Mouse (Mus musculus) kidney, postnatal 14 days (tissue): Measurements from ENCODE around the gene Dchs1.
A peak's percentile ranks its signal among the peaks of the same experiment; 100 is the strongest.

ENCODE experiments used
- DNase-seq: peaks from one replicate; pipeline ENCODE4 v3.0.0; 2022; ENCODE audit warnings: mixed read lengths

Gene Dchs1

DNA sequence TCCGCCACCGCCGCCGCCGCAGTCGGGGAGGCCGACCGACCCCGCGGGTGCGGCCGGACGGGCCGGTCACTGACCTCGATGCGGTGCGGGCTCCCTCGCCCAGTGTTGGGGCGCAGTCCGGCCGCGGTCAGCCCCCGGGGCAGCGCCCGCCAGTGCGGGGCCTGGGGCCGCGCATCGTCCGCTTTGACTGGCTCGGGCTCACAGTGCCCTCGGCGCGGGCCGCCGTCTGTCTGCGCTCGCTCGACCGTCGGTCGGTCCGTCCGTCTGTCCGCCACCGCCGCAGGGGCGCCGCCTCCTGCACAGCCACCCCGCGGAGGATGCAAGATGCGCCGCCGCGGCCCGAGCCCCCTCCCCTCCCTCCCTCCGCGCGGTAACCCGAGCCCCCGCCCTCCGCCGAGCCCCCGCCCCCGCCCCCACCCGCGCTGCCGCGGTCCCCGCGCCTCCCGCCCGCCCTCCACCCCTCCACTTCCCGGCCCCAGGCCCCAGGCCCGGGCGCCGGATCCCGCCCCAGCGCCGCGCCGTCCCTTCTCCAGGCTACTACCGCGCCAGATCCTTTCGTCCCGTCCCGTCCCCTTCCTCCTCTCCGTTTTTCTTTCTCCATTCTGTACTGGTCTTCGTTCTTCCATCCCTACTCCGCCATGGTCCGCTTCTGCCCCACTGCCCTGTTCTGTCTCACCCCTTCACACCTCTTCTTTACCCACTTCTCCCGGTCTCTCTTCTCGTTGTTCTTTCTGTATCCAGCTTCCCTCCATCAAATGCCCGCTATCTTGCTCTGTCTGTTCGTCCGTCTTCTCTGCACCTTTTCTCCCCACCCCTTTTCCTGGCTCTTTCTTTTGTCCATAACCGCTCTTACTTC is at the start of gene Dchs1:
Gene Dchs1 (minus strand): TSS at position 370 of the 856 bp plus-strand sequence.
- peak; percentile 60 for DNase-seq

DNA sequence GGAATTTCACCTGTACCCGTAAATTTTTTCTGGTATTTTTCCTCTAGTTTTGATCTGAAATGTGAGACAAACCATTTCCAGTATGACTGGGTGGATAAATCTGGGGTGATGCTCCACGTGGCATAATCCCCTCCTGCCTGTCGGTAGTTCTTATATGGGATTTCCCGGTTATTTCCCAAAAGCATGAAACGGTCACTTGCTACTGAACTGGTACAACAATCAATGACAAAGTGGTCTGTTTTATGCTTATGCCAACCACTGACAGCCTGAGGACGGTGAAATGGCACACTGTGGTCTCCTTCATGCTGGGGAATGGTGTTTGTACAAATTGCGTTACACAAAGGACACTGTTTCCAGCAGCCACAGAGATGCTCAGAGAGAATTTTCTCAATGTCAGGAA is 36.8 kb upstream of the Dchs1 start:
- no peak for DNase-seq

DNA sequence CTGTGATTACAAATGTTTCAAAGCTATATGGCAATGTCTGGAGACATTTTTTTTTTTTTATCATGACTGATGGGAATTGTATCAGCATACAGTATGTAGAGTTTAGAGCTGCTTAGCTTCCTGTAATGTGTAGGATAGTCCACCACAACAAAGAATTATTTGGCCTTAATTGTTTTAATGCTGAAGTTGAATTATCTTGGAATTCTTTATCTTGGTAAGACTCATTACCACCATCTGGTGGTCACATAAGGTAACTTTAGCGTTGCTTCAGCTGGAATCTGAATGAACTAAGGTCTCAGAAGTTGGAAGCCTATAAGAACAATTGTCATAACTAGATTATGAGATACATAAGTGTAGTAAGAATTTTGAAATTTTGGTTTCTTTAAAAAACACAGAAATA is 31.0 kb upstream of the Dchs1 start:
- DNase-seq: peak; percentile 20

DNA sequence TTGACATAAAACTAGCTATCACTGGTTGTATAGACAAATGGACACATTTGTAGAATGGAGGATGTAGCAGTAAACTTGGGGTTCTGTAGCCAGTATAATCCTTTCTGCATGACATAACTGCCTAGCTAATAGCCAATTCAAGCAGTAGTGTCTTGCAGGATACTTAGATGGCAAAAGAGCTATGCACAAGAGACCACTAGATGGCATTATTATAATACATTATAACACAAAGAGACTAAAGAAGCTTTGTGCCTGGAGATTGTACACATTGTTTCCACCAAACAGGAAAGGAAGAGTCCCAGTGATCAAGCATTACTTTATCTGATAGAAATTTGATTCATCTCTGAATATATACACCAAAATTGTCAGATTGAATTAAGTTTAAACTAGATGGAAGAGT is 29.3 kb upstream of the Dchs1 start:
- no peak for DNase-seq

DNA sequence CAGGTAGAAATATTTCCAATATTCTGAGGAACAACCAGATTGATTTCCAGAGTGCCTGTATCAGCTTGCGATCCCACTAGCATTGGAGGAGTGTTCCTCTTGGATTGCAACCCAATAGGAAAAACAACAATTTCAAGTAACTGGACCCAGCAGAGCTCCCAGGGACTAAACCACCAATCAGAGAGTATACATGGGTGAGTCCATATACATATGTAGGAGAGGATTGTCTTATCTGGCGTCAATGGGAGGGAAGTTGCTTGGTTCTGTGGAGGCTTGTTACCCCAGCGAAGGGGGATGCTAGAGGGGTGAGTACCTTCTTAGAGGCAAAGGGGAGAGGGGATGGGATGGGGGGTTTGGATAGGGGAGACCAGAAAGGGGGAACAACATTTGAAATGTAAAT is 25.9 kb upstream of the Dchs1 start:
- no peak for DNase-seq

DNA sequence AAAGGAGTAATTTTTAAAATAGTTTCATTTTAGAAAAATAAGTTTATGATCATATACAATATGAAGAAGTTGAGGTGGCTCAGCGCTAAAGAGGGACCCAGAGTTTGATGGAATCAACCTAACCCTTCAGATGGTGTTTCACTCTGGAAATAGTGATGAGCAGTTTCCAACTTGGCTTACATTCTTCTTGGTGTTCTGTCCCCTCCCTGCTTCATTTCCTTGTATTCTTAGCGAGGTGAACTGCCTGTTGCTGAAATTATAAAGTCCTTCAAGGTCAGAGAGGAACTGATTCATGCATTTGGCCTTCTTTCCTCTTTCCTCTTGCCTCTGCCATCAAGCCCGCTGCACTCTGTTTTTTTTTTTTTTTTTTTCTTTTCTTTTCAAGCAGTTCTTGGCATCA is 25.1 kb upstream of the Dchs1 start:
- DNase-seq: no peak

DNA sequence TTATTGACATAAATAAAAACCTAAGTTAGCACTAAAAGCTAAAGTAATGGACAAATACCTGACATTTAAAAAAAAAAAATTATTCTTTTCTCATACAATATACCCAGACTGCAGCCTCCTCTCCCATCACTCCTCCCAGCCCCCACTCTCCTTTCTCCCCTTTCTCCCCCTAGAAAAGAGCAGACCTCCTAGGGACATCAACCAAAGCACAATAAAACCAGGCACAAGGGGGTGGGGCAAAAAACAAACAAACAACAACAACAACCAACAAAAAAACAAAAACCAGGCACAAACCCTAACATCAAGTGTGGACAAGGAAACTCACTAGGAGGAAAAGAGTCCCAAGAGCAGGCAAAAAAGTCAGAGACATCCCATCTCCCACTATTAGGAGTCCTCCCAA is 24.1 kb upstream of the Dchs1 start:
- DNase-seq: no peak

DNA sequence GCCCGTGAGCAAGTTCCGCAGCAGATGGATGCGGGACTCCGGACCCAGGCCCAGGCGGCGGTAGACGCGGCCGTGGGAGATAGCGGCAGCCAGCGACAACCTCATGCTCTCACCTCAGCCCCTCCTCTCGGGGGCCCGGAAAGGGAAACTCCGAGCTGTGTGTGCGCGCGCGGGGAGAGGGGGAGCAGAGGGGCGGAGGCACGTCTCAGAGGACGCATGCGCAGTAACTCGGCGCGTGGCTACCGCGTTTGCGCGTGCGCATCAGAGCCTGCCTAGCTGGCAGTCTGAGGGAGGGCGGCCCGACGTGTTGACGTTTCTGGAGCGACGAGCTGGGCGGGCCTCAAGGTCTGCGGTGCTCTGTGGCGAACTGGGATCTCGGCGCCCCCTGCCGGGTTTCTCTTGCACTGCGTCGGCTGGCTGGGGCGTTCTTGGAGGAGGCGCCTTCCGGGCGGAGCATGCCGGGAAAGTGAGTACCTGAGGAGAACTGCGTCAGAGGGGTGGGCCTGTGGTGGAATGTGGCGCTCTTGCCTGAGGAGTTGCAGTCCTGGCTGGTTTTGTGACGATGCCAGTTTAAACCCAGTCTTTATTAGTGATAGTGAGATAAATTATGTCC is 23.5 kb upstream of the Dchs1 start, which contains the start of gene Mrpl17:
Gene Mrpl17 (minus strand): TSS at position 223 of the 613 bp plus-strand sequence.
- peak; percentile 100 for DNase-seq

DNA sequence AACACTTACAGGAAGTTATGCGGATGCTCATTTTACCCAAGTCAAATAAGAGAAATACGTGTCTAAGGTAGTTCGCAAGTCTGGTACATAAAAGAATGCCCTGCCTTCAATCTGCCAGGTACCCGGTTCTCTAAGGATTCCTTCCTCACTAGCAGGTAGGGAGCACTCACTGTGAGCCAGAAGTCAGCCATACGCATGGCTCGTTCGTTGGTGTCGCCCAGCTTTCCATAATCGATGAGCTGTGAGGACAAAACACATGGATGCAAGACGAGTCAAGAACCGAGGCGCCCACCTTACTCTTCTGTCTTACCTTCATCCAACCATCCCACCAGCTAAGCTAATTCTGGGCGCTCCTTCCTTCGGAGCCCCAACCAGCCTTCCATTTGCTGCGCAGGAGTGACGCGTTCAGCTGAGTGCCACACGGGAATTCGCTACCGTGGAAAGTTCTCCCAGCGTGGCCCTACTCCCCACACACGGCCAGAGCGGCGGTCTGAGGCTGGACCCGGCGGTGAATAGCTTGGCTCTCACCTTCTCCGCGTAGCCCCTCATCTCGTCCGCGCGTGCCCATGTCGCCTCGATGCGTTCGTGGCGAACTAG is 22.9 kb upstream of the Dchs1 start:
- no peak for DNase-seq

DNA sequence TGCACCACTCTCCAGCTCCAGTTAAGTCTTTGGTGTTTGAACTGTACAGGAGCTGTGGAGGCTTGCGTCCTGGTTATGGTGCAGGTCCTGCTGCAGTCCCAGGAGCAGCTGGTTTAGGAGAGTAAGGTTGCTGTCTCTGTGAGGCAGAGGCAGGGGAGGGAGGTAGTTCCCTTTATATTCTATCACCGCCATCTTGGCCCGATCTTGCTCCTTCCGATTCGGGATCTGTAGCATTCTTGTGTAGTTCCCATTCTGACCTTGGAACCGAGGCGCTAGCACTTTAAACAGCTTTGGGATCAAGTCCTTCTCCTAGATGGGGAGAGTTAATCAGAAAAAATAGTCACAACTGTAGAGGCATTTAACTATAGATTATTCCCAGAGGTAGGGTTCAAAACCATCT is 22.4 kb upstream of the Dchs1 start:
- DNase-seq: no peak

DNA sequence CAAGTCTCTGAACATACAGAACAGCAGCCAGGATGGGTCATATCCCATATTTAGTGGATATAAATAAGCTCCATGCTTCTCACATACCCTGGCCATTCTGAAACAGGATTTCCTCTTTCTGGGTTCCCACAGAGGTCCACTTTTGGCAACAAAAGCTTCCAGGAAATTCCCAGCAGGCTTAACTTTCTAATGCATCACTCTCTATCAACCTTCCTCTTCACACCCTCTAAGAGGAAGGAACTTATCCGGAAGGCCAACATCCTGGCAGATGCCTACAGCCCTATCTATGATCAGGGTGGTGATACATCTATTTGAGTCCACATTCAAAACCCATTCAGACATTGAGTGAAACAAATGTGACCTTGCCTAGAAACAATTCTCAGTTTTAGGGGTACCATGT is 20.9 kb upstream of the Dchs1 start:
- peak; percentile 56 for DNase-seq

DNA sequence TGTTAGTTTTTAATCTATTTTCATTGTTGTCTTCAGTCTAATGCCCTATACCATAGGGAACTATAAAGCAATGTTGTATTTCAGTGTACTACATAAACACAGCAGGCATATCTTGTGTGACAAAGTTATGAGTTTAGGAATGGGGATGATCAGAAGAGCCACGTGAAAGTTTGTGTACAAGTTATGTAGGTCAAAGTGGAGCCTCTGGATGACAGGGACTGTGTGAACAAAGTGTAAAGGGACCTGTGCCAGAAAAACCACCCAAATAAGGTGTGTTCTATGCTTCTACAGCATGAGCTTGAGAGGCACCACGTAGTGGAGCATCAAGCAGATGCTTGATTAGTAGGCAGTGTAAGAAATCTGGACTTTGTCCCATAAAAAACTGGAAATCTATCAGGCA is 19.3 kb upstream of the Dchs1 start:
- DNase-seq: no peak

DNA sequence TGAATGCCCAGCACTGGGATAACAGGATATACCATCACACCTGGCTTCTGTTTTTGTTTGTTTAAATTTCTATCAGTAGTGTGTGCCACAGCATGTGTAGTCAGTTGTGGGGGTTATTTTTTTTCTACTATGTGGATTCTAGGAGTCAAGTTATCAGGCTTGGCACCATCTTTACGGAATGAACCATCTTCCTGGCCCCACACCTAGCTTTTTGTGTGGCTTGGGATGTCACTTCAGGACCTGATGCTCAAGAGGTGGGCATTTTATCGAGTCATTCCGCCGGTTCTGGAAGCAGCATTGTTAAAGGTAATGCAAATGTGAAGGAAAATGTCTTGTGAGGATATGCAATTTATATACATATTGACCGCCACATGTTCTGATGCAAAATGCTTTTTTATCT is 18.7 kb upstream of the Dchs1 start:
- no peak for DNase-seq

DNA sequence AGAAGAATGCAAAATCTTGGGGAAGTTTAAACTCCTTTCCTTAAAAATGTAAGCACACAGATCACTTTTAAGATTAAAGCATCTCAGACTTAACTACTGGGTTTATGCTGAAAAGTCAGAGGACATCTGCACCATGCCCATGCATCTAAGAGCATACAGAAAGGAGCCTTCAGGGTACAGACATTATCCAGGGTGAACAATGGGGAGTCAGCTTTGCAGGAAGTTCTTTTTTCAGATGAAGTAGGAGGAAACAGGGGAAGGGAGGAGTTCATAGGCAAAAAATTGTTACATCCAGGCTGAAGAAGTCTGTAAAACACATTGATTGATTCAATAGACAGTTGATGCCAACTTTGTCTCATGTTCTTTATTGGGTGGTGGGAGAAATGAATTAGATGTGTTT is 16.0 kb upstream of the Dchs1 start:
- DNase-seq: no peak

DNA sequence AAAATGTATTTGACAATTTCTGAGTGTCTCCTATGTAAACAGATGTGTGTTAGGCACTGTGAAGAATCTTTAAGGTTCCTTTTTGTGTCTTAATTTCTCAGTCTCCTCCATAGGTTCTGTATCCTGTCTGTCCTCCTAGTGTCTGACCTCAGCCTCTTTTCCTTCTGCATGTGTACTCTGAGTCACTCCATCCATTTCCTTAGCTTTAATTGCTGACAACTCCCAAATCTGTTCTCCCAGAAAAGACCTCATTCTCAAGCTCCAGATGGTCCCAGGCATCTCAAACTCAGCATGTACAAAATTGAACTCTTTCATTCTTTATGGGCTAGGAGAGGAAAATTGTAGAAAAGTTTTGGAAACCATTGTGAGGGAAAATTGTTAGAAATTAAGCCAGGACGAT is 15.3 kb upstream of the Dchs1 start:
- no peak for DNase-seq

DNA sequence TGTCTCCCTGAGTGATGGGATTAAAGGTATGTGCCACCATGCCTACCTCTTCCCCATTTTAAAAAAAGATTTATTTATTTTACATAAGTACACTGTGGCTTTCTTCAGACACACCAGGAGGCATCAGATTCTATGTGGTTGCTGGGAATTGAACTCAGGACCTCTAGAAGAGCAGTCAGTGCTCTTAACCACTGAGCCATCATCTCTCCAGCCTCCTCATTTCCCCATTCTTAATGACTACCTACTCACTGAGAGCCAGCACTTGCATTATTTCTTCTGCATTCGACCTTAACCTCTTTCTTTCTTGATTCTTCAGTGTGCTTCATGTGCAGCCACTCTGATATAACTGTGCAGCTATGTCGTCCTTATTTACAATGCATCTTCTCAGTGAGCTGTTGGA is 14.9 kb upstream of the Dchs1 start:
- DNase-seq: no peak

DNA sequence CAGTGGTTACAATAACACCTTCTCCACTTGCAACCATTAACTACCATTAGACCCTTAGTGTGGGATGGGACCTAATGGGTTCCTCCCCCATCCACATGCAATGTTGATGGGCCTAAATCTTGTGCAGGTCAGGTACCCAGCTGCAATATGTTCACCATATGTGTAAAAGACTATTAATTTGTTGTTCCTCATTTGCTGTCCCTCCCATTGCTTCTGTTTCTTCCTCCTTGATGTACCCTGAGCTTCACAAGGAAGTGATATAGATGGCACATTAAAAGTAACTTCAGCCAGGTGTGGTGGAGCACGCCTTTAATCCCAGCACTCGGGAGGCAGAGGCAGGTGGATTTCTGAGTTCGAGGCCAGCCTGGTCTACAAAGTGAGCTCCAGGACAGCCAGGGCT is 9.5 kb upstream of the Dchs1 start:
- no peak for DNase-seq

DNA sequence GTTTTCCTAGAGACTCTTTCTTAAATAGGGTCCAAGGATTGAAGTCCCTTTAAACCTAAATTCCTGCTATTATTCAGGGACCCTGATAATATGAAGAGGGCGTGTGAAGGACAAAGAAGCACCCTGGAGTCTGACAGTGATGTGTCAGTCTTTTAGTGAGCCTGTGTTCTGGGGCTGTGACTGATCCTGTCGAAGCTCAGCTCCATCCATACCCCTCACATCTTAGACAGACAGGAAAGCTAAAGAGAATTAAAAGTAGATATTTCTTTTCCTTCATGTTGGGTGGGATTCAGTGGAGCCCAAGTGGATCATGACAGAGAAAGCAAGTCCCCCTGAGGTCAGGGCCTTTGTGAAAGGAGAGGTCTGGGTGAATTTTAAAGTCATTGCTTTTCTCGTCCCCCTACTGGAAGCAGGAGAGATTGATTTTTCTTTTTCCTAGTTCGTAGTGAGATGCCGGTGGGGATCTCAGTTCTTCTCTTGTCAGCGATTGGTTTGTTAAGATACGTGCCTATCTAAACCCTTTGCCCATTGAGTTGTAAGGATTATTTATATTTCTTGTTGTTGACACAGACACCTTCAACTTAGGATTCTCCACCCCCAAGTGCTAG is 8.4 kb upstream of the Dchs1 start:
- no peak for DNase-seq

DNA sequence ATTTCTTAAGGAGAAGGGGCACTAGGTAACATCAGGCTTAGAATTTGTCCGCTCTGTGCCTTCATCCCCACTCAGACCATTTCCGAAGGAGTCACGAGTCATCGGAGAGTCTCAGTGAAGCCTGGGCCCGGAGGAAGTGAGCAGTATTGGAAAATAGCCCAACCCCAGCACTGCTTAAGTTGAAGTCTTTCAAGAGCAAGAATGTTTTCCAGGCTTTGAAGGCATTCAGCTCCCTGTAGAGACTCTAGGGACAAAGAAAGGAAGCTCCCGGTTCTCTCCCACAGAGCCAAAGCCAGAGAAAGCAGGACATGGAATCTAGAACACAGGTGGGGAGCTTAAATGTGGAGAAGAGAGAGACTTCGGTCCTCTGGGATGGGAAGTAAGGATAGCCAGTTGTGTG is 6.2 kb upstream of the Dchs1 start:
- peak; percentile 42 for DNase-seq

DNA sequence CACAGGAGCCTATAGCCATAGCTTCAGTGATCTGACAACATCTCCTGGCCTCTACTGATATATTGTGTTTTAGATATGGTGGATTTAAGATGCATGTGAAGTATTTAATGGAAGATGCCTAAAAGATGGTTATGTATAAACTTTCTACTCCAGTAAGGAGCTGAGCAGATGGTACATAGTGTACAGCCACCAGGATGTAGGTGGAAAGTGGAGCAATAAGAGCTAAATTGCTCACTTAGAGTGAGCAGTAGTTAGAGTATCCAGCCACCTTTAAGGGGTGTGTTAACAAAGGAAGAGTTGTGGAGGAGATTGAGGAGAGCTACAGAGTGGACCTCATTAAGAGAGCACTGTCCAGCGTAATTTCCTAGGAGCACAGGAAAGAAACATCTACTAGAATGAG is 3.7 kb upstream of the Dchs1 start:
- DNase-seq: no peak

DNA sequence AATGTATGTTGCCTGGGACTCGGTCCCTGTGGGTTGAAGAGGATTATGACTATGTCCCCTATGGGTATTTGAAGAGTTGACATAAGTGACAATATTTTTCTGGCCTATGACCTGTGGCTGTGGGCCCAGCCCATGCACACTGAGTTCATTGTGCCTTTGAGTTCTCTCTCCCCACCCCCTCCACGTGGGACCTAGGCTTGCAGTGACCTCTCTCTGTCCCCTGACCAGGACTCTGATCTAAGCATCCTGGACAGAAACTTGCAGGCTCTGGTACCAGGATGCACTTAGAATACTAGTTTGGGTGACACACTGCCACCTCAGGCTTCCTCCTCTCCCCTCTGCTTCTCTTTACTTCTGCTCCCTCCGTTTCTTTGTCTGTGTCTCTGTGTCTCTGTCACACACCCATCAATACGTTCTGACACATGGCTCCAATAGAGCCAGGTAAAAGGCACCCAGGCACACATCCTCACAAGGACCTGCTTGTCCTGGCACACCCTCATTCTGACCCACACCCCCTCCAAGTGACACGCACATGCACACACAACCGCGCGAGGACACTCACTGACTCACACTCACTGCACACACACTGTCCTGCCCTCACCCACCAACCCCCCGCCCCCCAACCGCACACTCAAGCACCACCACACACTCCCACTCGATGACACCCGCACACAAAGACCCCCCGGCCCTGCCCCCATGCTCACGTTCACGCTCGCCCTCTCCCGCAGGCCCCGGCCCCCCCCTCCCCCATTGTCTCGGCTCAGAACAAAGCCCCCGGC is 759 bp downstream of the Dchs1 start:
- no peak for DNase-seq

DNA sequence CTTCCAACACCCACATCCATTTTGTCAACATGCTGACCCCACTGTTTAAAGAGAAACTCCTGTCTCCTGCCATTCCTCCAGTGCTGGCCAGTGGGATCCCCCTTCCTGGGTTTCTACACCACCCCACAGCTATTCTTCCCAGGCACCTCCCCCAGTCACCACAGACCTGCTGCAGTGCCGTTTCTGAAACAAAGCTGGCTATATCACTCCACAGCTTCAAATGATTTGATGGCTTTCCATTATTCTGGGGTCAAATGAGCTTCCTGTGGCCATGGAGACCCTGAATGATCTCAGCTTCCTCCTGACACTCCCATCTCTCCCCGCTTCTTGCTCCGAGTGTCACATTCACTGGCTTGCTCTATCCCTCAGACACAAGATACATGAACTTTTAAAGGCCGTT is 2.9 kb downstream of the Dchs1 start:
- no peak for DNase-seq

DNA sequence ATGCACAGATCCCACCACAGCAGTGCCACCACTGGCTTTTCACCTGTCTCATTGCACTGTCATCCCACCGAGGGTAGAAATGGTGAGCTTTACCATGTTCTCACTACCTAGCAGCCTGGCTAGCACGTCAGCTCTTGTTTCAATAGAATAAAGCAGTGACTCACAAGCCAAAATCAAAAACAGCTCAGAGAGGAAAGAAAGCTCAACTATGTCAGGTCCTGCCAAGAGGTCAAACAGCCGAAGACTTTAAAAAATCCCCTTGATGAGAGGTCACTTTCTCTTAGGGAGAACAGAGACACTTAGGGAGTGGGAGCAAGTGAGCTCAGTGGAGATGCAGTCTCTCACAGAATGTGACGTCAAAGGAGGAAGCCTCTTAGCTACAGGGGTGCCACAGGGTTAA is 3.6 kb downstream of the Dchs1 start:
- DNase-seq: no peak
